Mouse (Mus musculus): ENCODE results near the gene Cdkal1. TPM values are rescaled to one million over a fixed set of nuclear protein-coding genes. Genes with fewer than 3 reads are reported as not detected.

Gene Cdkal1
- polyA plus RNA-seq, 1 experiment from 2014 or later, result 14.7 TPM

DNA sequence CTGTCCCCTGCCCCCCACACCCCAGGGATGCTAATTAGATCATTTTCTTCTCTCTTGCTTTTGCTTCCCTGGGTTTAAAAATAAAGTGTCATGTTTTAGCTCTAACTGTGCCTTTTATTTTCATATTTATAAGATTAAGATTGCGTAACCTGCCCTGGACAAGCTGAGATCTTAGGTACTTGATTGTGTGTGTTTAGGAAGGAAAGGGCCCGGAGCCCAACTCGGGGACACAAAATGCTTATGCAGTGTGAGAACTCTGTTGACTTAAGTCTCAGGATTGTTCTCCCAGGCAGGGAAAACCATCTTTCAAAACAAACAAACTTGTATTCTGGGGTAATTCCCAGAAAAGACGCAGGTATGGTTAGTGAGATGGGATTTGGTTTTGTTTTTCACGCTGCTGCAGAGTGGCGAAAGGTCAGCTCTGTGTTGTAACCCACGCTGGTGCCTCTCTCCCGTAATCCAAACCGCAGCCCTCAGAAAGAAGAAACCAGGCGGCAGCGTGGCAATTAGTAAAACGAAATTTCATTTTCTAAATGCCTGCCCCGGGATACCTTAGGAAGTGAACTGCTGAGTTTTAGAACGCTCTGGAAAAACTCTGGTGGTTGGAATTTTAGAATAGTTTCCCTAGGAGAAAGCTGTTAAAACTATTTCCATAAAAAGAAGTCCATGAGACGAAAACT is 690.5 kb downstream of the Cdkal1 start:
- Histone ChIP-seq H3K4me2 (replicated peaks; ENCODE audit: low read depth) (no peak overlapping the region), H3K4me1 (replicated peaks; ENCODE audit: control insufficient read depth, insufficient read depth) (no peaks in the 10 kb centered on the region), H3K36me3 (ENCODE audit: control insufficient read depth, insufficient read depth, low read length) (no peaks in the 10 kb centered on the region), H3K27me3 (ENCODE audit: control insufficient read depth, insufficient read depth, low read length) (no peaks in the 10 kb centered on the region), H3K9me3 (ENCODE audit: control insufficient read depth, low read length) (no peaks in the 10 kb centered on the region), H3K4me3 (ENCODE audit: low read depth, low read length) (no peak overlapping the region), H3K9ac (ENCODE audit: low read length) (no peak overlapping the region), H3K27ac (replicated peaks) (no peak overlapping the region)
- 50% methylated on average over 15 of the region's 15 CpGs for WGBS
- no peak for TF ChIP-seq CTCF (IDR thresholded peaks at IDR 0.05; ENCODE audit: low read depth)
- DNase-seq (ENCODE audit: low spot score) (no peak), ATAC-seq (ENCODE audit: low FRiP score, low TSS enrichment) (no peak)

DNA sequence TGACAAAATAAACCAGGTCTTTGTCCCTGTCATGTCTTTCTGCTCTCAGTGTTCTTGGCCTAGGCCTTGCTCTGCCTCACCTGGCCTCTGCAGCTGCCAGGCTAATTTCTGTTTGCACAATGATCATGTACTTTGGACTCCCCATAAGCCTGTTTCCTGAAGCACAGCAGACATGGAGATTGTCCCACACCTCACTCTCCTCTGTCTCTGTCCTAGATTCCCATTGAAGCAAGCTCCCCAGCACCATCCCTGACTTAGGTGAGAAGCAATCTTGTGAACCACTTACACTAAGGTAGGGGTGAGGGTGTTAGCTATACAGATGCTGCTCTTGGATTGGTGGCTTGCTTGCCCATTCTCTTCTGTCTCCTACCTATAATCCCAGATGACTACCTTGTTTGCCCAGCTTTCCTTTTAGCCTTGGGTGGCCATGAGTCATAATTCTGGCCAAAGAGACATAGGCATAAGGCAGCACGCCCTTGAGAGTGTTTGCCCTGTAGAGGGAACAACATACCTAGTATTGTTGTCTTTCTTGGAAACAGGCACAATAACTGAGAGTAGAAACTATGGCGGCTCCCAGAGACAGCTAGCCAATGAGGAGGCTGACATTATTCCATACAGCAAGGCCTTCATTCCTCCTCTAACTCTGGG is 692.5 kb downstream of the Cdkal1 start:
- no peak overlapping the region for H3K4me3 ChIP-seq (ENCODE audit: low read depth, low read length)
- ATAC-seq (ENCODE audit: low FRiP score, low TSS enrichment), result peak; percentile 96
- H3K36me3 ChIP-seq (ENCODE audit: control insufficient read depth, insufficient read depth, low read length), result no peaks in the 10 kb centered on the region
- H3K9me3 ChIP-seq (ENCODE audit: control insufficient read depth, low read length), result no peaks in the 10 kb centered on the region
- H3K4me2 ChIP-seq (replicated peaks; ENCODE audit: low read depth), result no peak overlapping the region
- H3K27me3 ChIP-seq (ENCODE audit: control insufficient read depth, insufficient read depth, low read length), result no peaks in the 10 kb centered on the region
- H3K27ac ChIP-seq (replicated peaks), result peak overlapping the region; percentile 81
- no peak overlapping the region for H3K9ac ChIP-seq (ENCODE audit: low read length)
- peak; percentile 70 for DNase-seq (ENCODE audit: low spot score)
- 63% methylated on average over 2 of the region's 2 CpGs for WGBS
- H3K4me1 ChIP-seq (replicated peaks; ENCODE audit: control insufficient read depth, insufficient read depth), result no peaks in the 10 kb centered on the region
- TF ChIP-seq EP300 (optimal IDR thresholded peaks at IDR 0.05) (no peak), CTCF (IDR thresholded peaks at IDR 0.05; ENCODE audit: low read depth) (peak; percentile 27; the same call in 1 of the 2 replicates)

GRCm38 (mm10) chr13:29162444-29162843 is 693.0 kb downstream of the Cdkal1 start:
- Histone ChIP-seq H3K36me3 (ENCODE audit: control insufficient read depth, insufficient read depth, low read length) (no peaks in the 10 kb centered on the region), H3K4me2 (replicated peaks; ENCODE audit: low read depth) (no peak overlapping the region), H3K4me1 (replicated peaks; ENCODE audit: control insufficient read depth, insufficient read depth) (no peaks in the 10 kb centered on the region), H3K27ac (replicated peaks) (peak overlapping the region; percentile 81), H3K9me3 (ENCODE audit: control insufficient read depth, low read length) (no peaks in the 10 kb centered on the region), H3K4me3 (ENCODE audit: low read depth, low read length) (no peak overlapping the region), H3K27me3 (ENCODE audit: control insufficient read depth, insufficient read depth, low read length) (no peaks in the 10 kb centered on the region), H3K9ac (ENCODE audit: low read length) (no peak overlapping the region)
- DNase-seq (ENCODE audit: low spot score) (no peak), ATAC-seq (ENCODE audit: low FRiP score, low TSS enrichment) (peak; percentile 8; the same call in 1 of the 2 replicates)
- TF ChIP-seq EP300 (optimal IDR thresholded peaks at IDR 0.05), result no peak
- no peak for TF ChIP-seq CTCF (IDR thresholded peaks at IDR 0.05; ENCODE audit: low read depth)
- 24% methylated on average over 3 of the region's 3 CpGs for WGBS

DNA sequence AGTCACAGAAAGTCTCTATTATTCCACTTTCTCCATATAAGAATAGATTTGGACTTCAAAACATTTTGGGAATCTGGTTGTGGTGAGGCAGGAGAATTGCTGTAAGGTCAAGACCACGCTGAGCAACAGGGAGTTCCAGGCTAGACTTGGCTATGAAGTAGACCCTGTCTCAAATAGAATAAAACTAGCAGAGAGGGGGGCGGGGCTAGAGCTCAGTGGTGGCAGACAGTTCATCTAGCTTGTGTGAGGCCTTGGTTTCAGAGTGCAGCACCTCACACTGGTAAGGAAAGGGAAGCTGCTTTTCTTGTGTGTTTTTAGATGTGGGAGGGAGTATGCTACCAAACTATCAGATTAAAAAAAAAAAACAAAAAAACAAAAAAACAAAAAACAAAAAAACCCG is 694.0 kb downstream of the Cdkal1 start:
- WGBS, result 83% methylated on average over 3 of the region's 3 CpGs
- no peak overlapping the region for H3K4me3 ChIP-seq (ENCODE audit: low read depth, low read length)
- TF ChIP-seq EP300 (optimal IDR thresholded peaks at IDR 0.05) (no peak), CTCF (IDR thresholded peaks at IDR 0.05; ENCODE audit: low read depth) (0 out of 2 replicates have a peak, but pooled peaks have one; percentile 2)

DNA sequence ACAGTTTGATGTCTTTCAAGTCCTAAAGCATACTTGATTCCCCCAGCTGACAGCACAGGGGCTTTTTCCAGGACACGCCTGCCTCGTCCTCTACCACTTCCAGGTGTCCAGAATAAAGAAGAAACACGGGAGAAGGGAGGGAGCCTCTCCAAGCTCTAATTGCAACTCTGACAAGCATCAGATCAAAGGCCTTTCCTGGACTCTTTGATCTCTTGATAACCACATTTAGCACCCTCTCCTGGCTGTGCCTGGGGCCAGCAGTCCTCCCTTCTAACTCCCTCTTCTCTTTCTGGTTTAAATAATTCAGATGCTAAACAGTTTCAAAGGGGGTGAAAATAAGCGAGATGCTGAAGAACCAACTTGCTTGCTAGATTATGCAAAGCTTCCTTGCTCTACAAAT is 698.8 kb downstream of the Cdkal1 start:
- Histone ChIP-seq H3K9me3 (ENCODE audit: control insufficient read depth, low read length) (no peaks in the 10 kb centered on the region), H3K4me3 (ENCODE audit: low read depth, low read length) (no peak overlapping the region), H3K27me3 (ENCODE audit: control insufficient read depth, insufficient read depth, low read length) (no peaks in the 10 kb centered on the region), H3K36me3 (ENCODE audit: control insufficient read depth, insufficient read depth, low read length) (no peaks in the 10 kb centered on the region), H3K4me2 (replicated peaks; ENCODE audit: low read depth) (no peak overlapping the region), H3K9ac (ENCODE audit: low read length) (no peak overlapping the region), H3K4me1 (replicated peaks; ENCODE audit: control insufficient read depth, insufficient read depth) (no peaks in the 10 kb centered on the region), H3K27ac (replicated peaks) (no peak overlapping the region)
- DNase-seq (ENCODE audit: low spot score), result no peak
- peak; percentile 39 for TF ChIP-seq CTCF (IDR thresholded peaks at IDR 0.05; ENCODE audit: low read depth)
- TF ChIP-seq EP300 (optimal IDR thresholded peaks at IDR 0.05), result no peak
- WGBS, result 50% methylated on average over 4 of the region's 4 CpGs
- no peak for ATAC-seq (ENCODE audit: low FRiP score, low TSS enrichment)

More for the DNA sequence above, 694.0 kb downstream of the Cdkal1 start:
- H3K36me3 ChIP-seq (ENCODE audit: control insufficient read depth, insufficient read depth, low read length), result no peaks in the 10 kb centered on the region
- no peak overlapping the region for H3K9ac ChIP-seq (ENCODE audit: low read length)
- H3K4me2 ChIP-seq (replicated peaks; ENCODE audit: low read depth), result no peak overlapping the region
- DNase-seq (ENCODE audit: low spot score) (no peak), ATAC-seq (ENCODE audit: low FRiP score, low TSS enrichment) (no peak)
- H3K27me3 ChIP-seq (ENCODE audit: control insufficient read depth, insufficient read depth, low read length), result no peaks in the 10 kb centered on the region
- no peaks in the 10 kb centered on the region for H3K9me3 ChIP-seq (ENCODE audit: control insufficient read depth, low read length)
- H3K4me1 ChIP-seq (replicated peaks; ENCODE audit: control insufficient read depth, insufficient read depth), result no peaks in the 10 kb centered on the region
- H3K27ac ChIP-seq (replicated peaks), result no peak overlapping the region

DNA sequence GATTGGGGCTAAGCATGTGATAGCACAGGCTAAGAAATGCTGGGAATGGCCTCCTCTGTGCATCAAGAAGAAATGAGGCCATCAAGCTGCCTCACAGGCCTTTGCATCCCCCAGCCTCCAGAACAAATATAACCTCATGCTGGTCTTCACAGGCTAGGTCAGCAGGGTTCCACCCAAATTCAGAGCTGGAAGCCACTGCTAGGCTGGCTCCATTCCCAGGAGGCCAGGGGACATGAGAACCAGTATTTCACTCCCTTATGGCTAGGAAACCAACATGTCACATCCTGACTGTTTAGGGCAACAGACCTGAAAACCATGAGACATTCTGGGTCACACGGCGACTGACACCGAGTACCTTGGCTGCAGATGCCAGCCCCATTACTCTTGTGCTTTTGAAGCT is 700.2 kb downstream of the Cdkal1 start:
- ATAC-seq (ENCODE audit: low FRiP score, low TSS enrichment) (no peak), DNase-seq (ENCODE audit: low spot score) (no peak)
- Histone ChIP-seq H3K36me3 (ENCODE audit: control insufficient read depth, insufficient read depth, low read length) (no peaks in the 10 kb centered on the region), H3K27ac (replicated peaks) (no peak overlapping the region), H3K9ac (ENCODE audit: low read length) (no peak overlapping the region), H3K4me2 (replicated peaks; ENCODE audit: low read depth) (no peak overlapping the region), H3K9me3 (ENCODE audit: control insufficient read depth, low read length) (no peaks in the 10 kb centered on the region), H3K27me3 (ENCODE audit: control insufficient read depth, insufficient read depth, low read length) (no peaks in the 10 kb centered on the region), H3K4me1 (replicated peaks; ENCODE audit: control insufficient read depth, insufficient read depth) (no peaks in the 10 kb centered on the region), H3K4me3 (ENCODE audit: low read depth, low read length) (no peak overlapping the region)
- WGBS, result 85% methylated on average over 3 of the region's 3 CpGs
- TF ChIP-seq EP300 (optimal IDR thresholded peaks at IDR 0.05) (no peak), CTCF (IDR thresholded peaks at IDR 0.05; ENCODE audit: low read depth) (no peak)
